Mouse (Mus musculus) E14TG2a.4 (cell line): ENCODE results near the gene Fktn.

Experiments used
- CTCF ChIP-seq: conservative IDR thresholded peaks from 2 replicates; pipeline ENCODE4 v1.5.1; 2014; ENCODE audit warnings: low read length
- NANOG ChIP-seq: IDR thresholded peaks from 2 replicates; pipeline ENCODE4 v1.6.1; 2014; ENCODE audit warnings: borderline replicate concordance, low read length, mixed read lengths

GRCm38 (mm10) chr4:53826641-53827248 lies 112.9 kb downstream of the Fktn start:
- TF ChIP-seq CTCF (no peak), NANOG (no peak)
